In the genomic region with DNA sequence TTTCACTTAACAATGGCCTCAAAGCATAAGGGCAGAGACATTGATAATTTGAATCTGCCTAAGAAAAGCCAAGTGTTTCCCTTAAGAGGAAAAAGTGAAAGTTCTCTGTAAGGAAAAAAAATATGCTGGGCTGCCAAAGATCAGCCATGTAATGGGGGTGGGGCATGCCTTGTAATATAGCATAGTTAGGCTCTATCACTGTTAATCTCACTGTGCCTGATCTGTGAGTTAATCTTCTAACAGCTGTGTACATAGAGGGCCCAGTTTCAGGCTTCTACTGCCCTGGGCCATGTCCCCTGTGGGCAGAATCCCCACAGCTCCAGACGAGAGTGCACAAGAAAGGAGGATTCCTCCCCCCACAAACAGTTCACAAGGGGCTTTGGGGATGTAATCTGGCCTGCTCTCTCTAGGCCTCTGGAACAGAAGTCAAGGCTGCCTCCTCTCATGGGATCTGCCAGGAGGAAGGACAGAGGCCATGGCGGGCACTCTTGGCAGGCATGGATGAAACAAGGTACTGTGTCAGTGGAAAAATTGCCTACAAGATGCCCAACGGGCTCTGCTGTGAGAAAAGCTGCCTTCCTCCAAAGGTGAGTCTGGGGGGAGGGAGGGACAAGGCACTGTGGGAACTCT, we compare ENCODE assay signal across 12 mouse cellular contexts.
A peak's percentile ranks its signal among the peaks of the same experiment; 100 is the strongest.
DNase-seq lines count a peak whose midpoint lies in the region; ATAC-seq lines count a peak whose summit lies in the region.
"Had no signal": no experiment of that assay in that cellular context is flagged by ENCODE, and none has a peak within 500 bp of the region (broad histone marks: within the 10 kb centered on the region; RNA-seq: fewer than 3 reads in every experiment).

No protein-coding gene starts in this region.

- ATAC-seq in kidney, embryonic 14.5 days (ENCODE audit: low FRiP score, low TSS enrichment) = no peak
- no peak for ATAC-seq in midbrain, embryonic 12.5 days (ENCODE audit: low FRiP score, low read depth)
- ATAC-seq in midbrain, embryonic 16.5 days = no peak

- DNase-seq in heart, embryonic 10.5 days (ENCODE audit: low spot score) = no peak
- no peak for DNase-seq in heart, adult 18-20 months
- DNase-seq in kidney, postnatal 10 days = peak; percentile 12
- DNase-seq in limb, embryonic 10.5 days (ENCODE audit: low spot score) = no peak
- DNase-seq in ovary, adult 18-20 months (ENCODE audit: low spot score) = no peak
- DNase-seq: cerebellum, adult 2 months; gastrocnemius, postnatal 14 days; kidney, adult 9 months; left cerebral cortex, postnatal 4 days had no signal

- H3K36me3 ChIP-seq in heart, embryonic 10.5 days = 0 out of 2 replicates have a peak, but pooled peaks cover 4% of the 10 kb centered on the region
- H3K36me3 ChIP-seq in kidney, embryonic 14.5 days (ENCODE audit: control insufficient read depth, insufficient read depth, low read length) = no peaks in the 10 kb centered on the region
- H3K36me3 ChIP-seq in midbrain, embryonic 12.5 days = 0 out of 2 replicates have a peak, but pooled peaks cover 3% of the 10 kb centered on the region
- H3K36me3 ChIP-seq in midbrain, embryonic 16.5 days (ENCODE audit: control insufficient read depth, insufficient read depth, low read length) = no peaks in the 10 kb centered on the region
- H3K36me3 ChIP-seq in limb, embryonic 10.5 days = peaks cover 15% of the 10 kb centered on the region

- H3K9ac ChIP-seq in kidney, embryonic 14.5 days (ENCODE audit: low read depth, low read length) = no peak overlapping the region
- H3K9ac ChIP-seq in midbrain, embryonic 12.5 days (replicated peaks) = no peak overlapping the region
- H3K9ac ChIP-seq in midbrain, embryonic 16.5 days (ENCODE audit: low read depth, low read length) = no peak overlapping the region

- H3K27me3 ChIP-seq in heart, embryonic 10.5 days (ENCODE audit: insufficient read depth, poor library complexity, severe bottlenecking) = no peaks in the 10 kb centered on the region
- no peaks in the 10 kb centered on the region for H3K27me3 ChIP-seq in kidney, embryonic 14.5 days (ENCODE audit: control insufficient read depth, insufficient read depth, low read length)
- peaks cover 16% of the 10 kb centered on the region; the same call in 1 of the 2 replicates for H3K27me3 ChIP-seq in midbrain, embryonic 12.5 days
- H3K27me3 ChIP-seq in midbrain, embryonic 16.5 days (ENCODE audit: control insufficient read depth, insufficient read depth, low read depth, low read length) = no peaks in the 10 kb centered on the region
- H3K27me3 ChIP-seq in limb, embryonic 10.5 days (ENCODE audit: low read depth, poor library complexity, severe bottlenecking) = no peaks in the 10 kb centered on the region

- H3K9me3 ChIP-seq in heart, embryonic 10.5 days = no peaks in the 10 kb centered on the region
- H3K9me3 ChIP-seq in kidney, embryonic 14.5 days (ENCODE audit: control insufficient read depth, low read length) = no peaks in the 10 kb centered on the region
- no peaks in the 10 kb centered on the region for H3K9me3 ChIP-seq in midbrain, embryonic 12.5 days
- H3K9me3 ChIP-seq in midbrain, embryonic 16.5 days (replicated peaks; ENCODE audit: control insufficient read depth, low read length, poor library complexity, severe bottlenecking) = no peaks in the 10 kb centered on the region
- H3K9me3 ChIP-seq in limb, embryonic 10.5 days (replicated peaks) = no peaks in the 10 kb centered on the region

- 65% methylated on average over 3 of the region's 3 CpGs for WGBS in heart, embryonic 10.5 days
- 66% methylated on average over 3 of the region's 3 CpGs for WGBS in kidney, embryonic 14.5 days
- WGBS in midbrain, embryonic 12.5 days = 44% methylated on average over 3 of the region's 3 CpGs
- WGBS in midbrain, embryonic 16.5 days = 58% methylated on average over 3 of the region's 3 CpGs
- 79% methylated on average over 3 of the region's 3 CpGs for WGBS in limb, embryonic 10.5 days

- H3K4me1 ChIP-seq in heart, embryonic 10.5 days = peaks cover 76% of the 10 kb centered on the region
- peaks cover 24% of the 10 kb centered on the region for H3K4me1 ChIP-seq in kidney, embryonic 14.5 days (ENCODE audit: control insufficient read depth, insufficient read depth, low read length)
- H3K4me1 ChIP-seq in midbrain, embryonic 12.5 days = peaks cover 23% of the 10 kb centered on the region
- H3K4me1 ChIP-seq in midbrain, embryonic 16.5 days (ENCODE audit: control insufficient read depth, insufficient read depth, low read length) = peaks cover 4% of the 10 kb centered on the region; the same call in 1 of the 2 replicates
- peaks cover 70% of the 10 kb centered on the region for H3K4me1 ChIP-seq in limb, embryonic 10.5 days

- no peak overlapping the region for H3K4me2 ChIP-seq in kidney, embryonic 14.5 days (replicated peaks; ENCODE audit: low read depth, low read length)
- H3K4me2 ChIP-seq in midbrain, embryonic 12.5 days (replicated peaks) = no peak overlapping the region
- H3K4me2 ChIP-seq in midbrain, embryonic 16.5 days (ENCODE audit: low read length) = no peak overlapping the region

- H3K27ac ChIP-seq in heart, embryonic 10.5 days = peak overlapping the region; percentile 62
- H3K27ac ChIP-seq in kidney, embryonic 14.5 days (ENCODE audit: low read depth, low read length) = no peak overlapping the region
- peak overlapping the region; percentile 6; the same call in 1 of the 2 replicates for H3K27ac ChIP-seq in midbrain, embryonic 12.5 days (replicated peaks)
- no peak overlapping the region for H3K27ac ChIP-seq in midbrain, embryonic 16.5 days (ENCODE audit: low read length)
- peak overlapping the region; percentile 46; the same call in 1 of the 2 replicates for H3K27ac ChIP-seq in limb, embryonic 10.5 days

- no peak overlapping the region for H3K4me3 ChIP-seq in heart, embryonic 10.5 days
- H3K4me3 ChIP-seq in kidney, embryonic 14.5 days (ENCODE audit: low read length) = no peak overlapping the region
- no peak overlapping the region for H3K4me3 ChIP-seq in midbrain, embryonic 12.5 days
- H3K4me3 ChIP-seq in midbrain, embryonic 16.5 days (ENCODE audit: low read depth, low read length) = no peak overlapping the region
- no peak overlapping the region for H3K4me3 ChIP-seq in limb, embryonic 10.5 days

Comparison
In these comparisons a context has a peak if more than half of its experiments do, and no peak if none do; other contexts are left out.
1. H3K27ac ChIP-seq: peak in heart, embryonic 10.5 days (single experiment), midbrain, embryonic 12.5 days (single experiment) and limb, embryonic 10.5 days (single experiment); none in kidney, embryonic 14.5 days (single experiment) and midbrain, embryonic 16.5 days (single experiment).